Mouse (Mus musculus) naive thymus-derived CD4-positive, alpha-beta T cell, adult 2 months (primary cell): Measurements from ENCODE around the gene Crls1.

ENCODE experiments used
- DNase-seq: peaks from one replicate; pipeline ENCODE4 v3.0.0-alpha.2; 2011; ENCODE audit warnings: low read depth

Gene Crls1

DNA sequence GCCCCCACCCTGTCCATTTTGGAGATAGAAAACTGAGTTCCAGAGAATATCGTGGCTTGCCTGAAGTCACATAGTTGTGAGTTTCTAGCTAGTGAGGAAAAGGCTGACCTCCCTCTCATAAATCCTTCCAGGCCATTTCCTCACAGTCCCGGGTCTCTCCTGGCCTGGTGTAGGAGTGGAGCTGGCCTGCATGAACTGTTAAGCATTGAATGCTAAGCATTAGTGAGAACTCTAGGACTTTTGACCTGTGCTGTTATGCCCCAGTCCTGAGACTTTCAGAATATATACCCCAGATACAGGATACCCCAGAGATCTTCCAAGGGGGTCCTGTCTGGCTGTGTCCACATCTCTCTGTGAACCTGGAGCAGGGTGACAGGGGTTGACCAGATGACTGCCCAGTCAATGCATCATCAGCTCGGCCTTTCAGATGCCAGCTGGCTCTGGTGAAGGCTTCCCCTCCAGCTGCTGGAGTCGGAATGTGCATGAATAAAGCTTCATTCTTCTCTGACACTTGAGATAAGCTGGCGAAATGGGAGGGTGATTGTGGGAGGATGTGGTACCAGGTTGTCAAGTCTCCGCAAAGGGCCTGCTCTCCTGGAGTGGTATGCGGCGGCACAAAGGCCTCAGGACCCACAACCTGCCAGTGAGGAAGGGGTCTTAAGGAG is 38.0 kb downstream of the Crls1 start:
- DNase-seq, result no peak

DNA sequence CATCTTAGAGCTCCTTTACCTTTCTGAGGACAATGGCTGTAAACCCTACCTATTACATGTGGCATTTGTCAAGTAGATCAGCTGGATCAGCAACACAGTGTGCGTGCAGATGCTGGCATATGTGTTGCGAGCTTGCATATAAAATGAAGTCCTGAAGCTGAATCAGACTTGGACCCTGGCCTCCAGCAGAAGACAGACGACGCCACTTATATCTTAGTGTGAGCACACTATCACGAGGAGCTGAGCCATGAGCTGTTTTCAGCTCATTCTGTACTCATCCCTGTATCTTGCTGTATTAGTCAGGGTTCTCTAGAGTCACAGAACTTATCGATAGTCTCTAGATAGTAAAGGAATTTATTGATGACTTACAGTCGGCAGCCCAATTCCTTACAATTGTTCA is 38.8 kb downstream of the Crls1 start:
- no peak for DNase-seq

DNA sequence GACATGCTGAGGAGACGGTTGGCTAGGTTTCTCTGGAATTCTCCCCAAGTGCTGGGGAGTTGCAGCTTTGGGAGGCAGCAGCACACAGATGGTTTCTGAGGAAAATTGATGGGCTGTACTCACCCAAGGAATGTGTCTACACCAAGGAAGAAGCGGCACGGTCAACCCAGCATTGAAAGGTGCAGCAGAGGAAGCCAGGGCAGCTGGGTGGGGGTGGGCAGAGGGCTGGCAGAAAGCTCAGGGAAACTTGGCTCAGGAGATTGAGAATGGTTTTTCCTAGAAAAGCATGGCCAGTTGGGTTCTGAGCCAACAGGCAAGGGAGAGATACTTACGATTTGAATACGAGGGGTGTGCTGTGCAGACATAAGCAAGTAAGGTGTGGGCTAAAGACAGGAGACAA is 47.4 kb downstream of the Crls1 start:
- no peak for DNase-seq

DNA sequence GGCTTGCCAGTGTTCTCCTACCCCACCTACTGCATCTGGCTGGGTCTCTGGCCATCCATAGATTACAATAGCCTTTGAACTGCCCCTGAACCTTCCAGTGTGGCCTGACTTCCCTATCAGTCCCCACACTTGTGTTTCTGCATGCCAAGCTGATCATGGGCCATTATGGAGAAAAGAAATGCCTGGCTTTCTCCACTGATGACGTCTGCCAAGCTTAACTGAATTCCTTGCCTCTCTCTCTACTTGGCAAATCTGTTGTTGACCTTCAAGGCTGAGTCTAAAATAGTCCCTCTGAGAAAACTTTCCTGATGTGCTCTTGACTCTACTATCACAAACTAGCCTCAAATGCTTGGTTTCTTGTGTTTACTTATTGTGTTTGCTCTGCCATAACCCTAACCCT is 51.7 kb downstream of the Crls1 start:
- DNase-seq, result no peak

DNA sequence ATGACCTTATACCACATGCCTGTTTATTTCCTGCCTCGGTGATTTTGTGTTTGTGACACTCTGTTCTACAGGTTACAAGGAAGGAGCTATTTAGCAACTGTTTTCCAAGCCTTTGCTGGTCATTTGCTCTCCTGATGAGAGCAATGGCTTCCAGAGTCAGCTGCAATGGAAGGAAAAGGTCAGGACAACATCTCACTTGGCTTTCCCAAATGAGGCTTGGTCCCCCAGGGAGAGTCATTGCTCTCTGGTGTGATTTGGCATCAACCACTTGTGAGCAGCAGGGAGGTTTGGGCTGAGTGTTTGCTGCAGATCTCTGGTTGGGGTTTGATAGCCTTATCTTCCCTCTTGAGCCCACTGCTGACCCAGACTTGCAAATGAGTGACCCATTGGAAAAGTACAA is 54.1 kb downstream of the Crls1 start:
- DNase-seq, result no peak

DNA sequence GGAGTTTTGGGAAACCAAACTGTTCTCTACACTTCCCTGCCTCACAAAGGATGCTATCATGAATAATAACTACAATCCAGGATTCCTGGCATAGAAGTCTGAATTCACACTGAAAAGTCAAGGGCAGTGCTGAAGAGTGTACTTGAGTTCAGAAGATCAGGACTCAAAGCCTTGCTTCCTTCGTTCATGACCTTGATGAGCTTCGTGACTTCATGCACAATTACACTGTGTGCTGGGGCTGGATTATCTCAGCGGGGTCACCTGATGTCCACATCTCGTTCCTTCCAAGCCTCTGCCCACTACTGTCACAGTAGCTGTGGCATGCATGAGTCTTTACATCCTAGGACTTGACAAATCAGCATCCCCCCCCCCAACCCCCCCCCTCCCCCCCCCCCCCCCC is 55.2 kb downstream of the Crls1 start:
- no peak for DNase-seq

DNA sequence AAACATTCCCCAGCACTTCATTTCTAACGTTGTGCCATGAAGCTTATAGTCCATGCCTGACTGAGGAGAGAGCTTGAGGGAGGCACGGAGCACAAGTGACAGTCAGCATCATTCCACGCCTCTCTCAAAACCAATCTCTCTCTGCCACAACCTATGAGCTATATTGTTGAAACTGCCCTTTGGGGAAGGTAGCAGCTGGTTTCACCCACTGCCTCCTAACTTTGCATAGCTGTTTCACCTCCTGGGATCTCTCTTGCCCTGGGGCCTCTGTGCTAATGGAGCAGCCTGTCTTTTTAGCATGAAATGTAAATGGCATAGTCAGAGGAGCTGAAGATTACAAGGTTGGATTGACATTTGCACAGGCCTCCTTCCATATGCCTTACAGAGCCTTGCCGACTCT is 55.6 kb downstream of the Crls1 start:
- no peak for DNase-seq

DNA sequence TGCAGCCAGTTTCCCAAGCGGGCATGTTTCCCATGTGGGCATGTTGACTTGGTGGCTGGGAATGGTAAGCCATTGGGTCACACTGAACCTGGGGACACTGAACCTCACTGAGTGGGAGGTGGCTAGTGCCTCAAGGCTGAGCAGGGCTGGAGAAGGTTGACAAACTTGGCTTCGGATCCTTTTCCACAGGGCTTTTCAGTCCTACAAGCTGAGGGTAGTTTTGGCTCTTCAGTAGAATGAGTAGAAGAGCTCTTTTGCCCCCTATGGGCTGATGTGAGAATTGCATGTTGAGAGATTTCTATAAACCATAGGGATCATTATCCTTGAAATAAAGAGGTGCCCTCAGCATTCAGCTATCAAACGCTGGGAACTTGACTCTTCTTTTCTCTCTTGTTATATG is 57.0 kb downstream of the Crls1 start:
- DNase-seq, result peak; percentile 70

DNA sequence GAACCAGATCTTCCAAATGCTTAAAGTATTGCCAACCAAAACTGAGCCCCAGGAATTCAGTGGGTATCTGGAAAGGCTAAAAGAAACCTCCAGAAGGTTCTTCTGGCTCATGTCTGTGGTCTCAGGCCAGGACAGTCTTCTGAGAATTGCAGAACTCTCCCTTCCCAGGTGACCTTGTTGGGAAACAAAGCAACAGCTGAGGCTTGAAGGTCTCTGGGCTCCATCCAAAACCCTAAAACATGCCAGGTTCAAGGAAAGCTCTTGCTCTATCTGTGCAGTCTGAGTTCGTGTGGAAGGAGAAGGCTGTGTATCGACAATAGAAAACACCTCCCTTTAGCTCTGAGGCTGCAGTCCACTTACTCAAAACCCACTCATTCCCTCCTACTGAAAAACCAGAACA is 58.5 kb downstream of the Crls1 start:
- no peak for DNase-seq

DNA sequence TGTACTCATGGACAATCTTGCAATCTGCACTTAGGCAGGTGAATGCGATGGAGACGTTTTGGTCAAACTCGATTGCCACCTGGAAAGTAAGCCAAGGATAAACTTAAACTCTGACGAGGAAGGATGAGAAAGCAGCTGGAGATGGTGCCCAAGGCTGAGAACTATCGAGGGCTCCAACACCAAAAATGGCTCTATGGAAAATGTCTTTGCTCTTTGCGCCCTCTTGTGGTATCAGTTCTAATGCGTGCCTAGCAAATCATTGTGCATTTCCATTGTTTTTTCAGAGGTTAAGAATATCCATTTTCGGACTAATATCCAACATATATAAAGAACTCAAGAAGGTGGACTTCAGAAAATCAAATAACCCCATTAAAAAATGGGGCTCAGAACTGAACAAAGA is 60.3 kb downstream of the Crls1 start:
- peak; percentile 58 for DNase-seq

DNA sequence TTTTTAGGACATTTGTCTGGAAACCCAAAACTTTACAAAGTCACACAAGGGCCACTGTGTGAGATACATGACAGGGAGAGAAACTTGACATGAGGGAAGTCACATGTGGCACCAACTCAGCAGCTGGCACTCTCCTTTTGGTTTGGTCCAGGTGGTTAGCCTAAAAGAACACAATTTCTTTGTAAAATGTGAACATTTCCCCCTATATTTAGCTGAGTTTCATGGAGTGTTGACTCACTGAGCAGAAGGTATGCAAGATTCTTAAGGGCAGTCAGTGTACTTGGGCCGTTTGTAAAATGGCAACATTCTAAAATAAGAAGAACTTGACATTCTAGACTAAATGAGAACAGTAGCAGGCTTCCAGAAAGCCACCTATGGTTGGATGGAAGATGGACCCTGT is 68.3 kb downstream of the Crls1 start:
- DNase-seq, result no peak
